Comparison of ENCODE assay signal across 10 mouse cellular contexts in genomic region chr11:21174396-21174795, GRCm38 (mm10).
DNase-seq lines count a peak whose midpoint lies in the region; ATAC-seq and TF ChIP-seq lines count a peak whose summit lies in the region.
"Had no signal": no experiment of that assay in that cellular context is flagged by ENCODE, and none has a peak within 500 bp of the region (broad histone marks: within the 10 kb centered on the region; RNA-seq: fewer than 3 reads in every experiment).

No protein-coding gene starts in this region.

- peak; percentile 32 to 41; a peak in 3 of 4 replicates for TF ChIP-seq EP300 in MEL (IDR thresholded peaks at IDR 0.05; ENCODE audit: low read depth in 1 of 2, low read length in 2 of 2)

- WGBS in limb, embryonic 10.5 days, result 39% methylated on average over 5 of the region's 5 CpGs
- 58% methylated on average over 5 of the region's 5 CpGs for WGBS in neural tube, embryonic 15.5 days

- peak; percentile 86 for ATAC-seq in granulocyte monocyte progenitor cell, adult 5-6 weeks (replicated peaks; ENCODE audit: poor library complexity, severe bottlenecking)
- ATAC-seq in neural tube, embryonic 15.5 days (ENCODE audit: low FRiP score), result no peak

- no peak for TF ChIP-seq POLR2A in MEL (IDR thresholded peaks at IDR 0.05; ENCODE audit: control insufficient read depth in 1 of 2, insufficient read depth in 1 of 2, low read depth in 1 of 2, low read length in 2 of 2, poor library complexity in 1 of 2)

- H3K4me3 ChIP-seq in MEL (ENCODE audit: control insufficient read depth in 1 of 2, insufficient read depth in 1 of 2, low read depth in 2 of 2, low read length in 2 of 2), result no peak overlapping the region
- H3K4me3 ChIP-seq in limb, embryonic 10.5 days, result no peak overlapping the region
- H3K4me3 ChIP-seq in neural tube, embryonic 15.5 days (replicated peaks), result no peak overlapping the region
- H3K4me3 ChIP-seq: heart, embryonic 15.5 days; neural tube, embryonic 12.5 days had no signal

- H3K4me2 ChIP-seq in neural tube, embryonic 15.5 days, result no peak overlapping the region
- H3K4me2 ChIP-seq: heart, embryonic 15.5 days; neural tube, embryonic 12.5 days had no signal

- no peak overlapping the region for H3K27ac ChIP-seq in MEL (ENCODE audit: control insufficient read depth, low read depth, low read length)
- 0 out of 2 replicates have a peak overlapping the region, but pooled peaks have one; percentile 50 for H3K27ac ChIP-seq in limb, embryonic 10.5 days
- H3K27ac ChIP-seq in neural tube, embryonic 15.5 days (replicated peaks), result no peak overlapping the region
- H3K27ac ChIP-seq: heart, embryonic 15.5 days; neural tube, embryonic 12.5 days had no signal

- no peaks in the 10 kb centered on the region for H3K9me3 ChIP-seq in MEL (replicated peaks; ENCODE audit: insufficient read depth, low read length)
- no peaks in the 10 kb centered on the region for H3K9me3 ChIP-seq in limb, embryonic 10.5 days (replicated peaks)
- H3K9me3 ChIP-seq in neural tube, embryonic 15.5 days (replicated peaks), result no peaks in the 10 kb centered on the region
- H3K9me3 ChIP-seq: heart, embryonic 15.5 days; neural tube, embryonic 12.5 days had no signal

- no peak for TF ChIP-seq CTCF in MEL (IDR thresholded peaks at IDR 0.05 in 2 of 3, conservative IDR thresholded peaks at IDR 0.05 in 1 of 3; ENCODE audit: control insufficient read depth in 1 of 3, insufficient read depth in 1 of 3, low read depth in 2 of 3, low read length in 3 of 3, poor library complexity in 1 of 3, severe bottlenecking in 1 of 3)

- peaks cover 0 to 37% of the 10 kb centered on the region in 2 experiments; a peak in 2 of 4 replicates for H3K36me3 ChIP-seq in MEL (ENCODE audit: control insufficient read depth in 1 of 2, insufficient read depth in 2 of 2, low read length in 2 of 2)
- H3K36me3 ChIP-seq in limb, embryonic 10.5 days, result no peaks in the 10 kb centered on the region
- H3K36me3 ChIP-seq in neural tube, embryonic 15.5 days, result no peaks in the 10 kb centered on the region
- H3K36me3 ChIP-seq: heart, embryonic 15.5 days; neural tube, embryonic 12.5 days had no signal

- no peak for TF ChIP-seq RAD21 in MEL (IDR thresholded peaks at IDR 0.05; ENCODE audit: low read depth, low read length)

- peaks cover 21 to 40% of the 10 kb centered on the region in 2 experiments for H3K4me1 ChIP-seq in MEL (ENCODE audit: control insufficient read depth in 1 of 2, insufficient read depth in 2 of 2, low read length in 2 of 2)
- peaks cover 5% of the 10 kb centered on the region for H3K4me1 ChIP-seq in limb, embryonic 10.5 days
- H3K4me1 ChIP-seq in neural tube, embryonic 15.5 days, result no peaks in the 10 kb centered on the region
- H3K4me1 ChIP-seq: heart, embryonic 15.5 days; neural tube, embryonic 12.5 days had no signal

- intact Hi-C loops in left cerebral cortex, postnatal 14 days (cut with DNase I), result no loop called here

- no peaks in the 10 kb centered on the region for H3K79me2 ChIP-seq in MEL (ENCODE audit: control insufficient read depth, insufficient read depth, low read length, poor library complexity)

- no peaks in the 10 kb centered on the region for H3K27me3 ChIP-seq in MEL (ENCODE audit: control insufficient read depth in 1 of 2, insufficient read depth in 2 of 2, low read length in 2 of 2)
- no peaks in the 10 kb centered on the region for H3K27me3 ChIP-seq in limb, embryonic 10.5 days (ENCODE audit: low read depth, poor library complexity, severe bottlenecking)
- H3K27me3 ChIP-seq in neural tube, embryonic 15.5 days (replicated peaks), result no peaks in the 10 kb centered on the region
- H3K27me3 ChIP-seq: heart, embryonic 15.5 days; neural tube, embryonic 12.5 days had no signal

- no peak overlapping the region for H3K9ac ChIP-seq in MEL (ENCODE audit: control insufficient read depth, low read depth, low read length, poor library complexity, severe bottlenecking)
- no peak overlapping the region for H3K9ac ChIP-seq in neural tube, embryonic 15.5 days (replicated peaks)
- H3K9ac ChIP-seq: heart, embryonic 15.5 days; neural tube, embryonic 12.5 days had no signal

- peak; percentile 29 for DNase-seq in gastrocnemius, postnatal 25 days
- DNase-seq in gastrocnemius, postnatal 10 days, result no peak
- DNase-seq in MEL (ENCODE audit: low read depth, low spot score), result peak; percentile 75
- DNase-seq in limb, embryonic 10.5 days (ENCODE audit: low spot score), result peak; percentile 43
- peak; percentile 38 for DNase-seq in ovary, postnatal 14 days (ENCODE audit: low spot score)
- DNase-seq in left cerebral cortex, postnatal 14 days (ENCODE audit: low spot score in 2 of 2), result no peak

TF ChIP-seq in MEL, 35 proteins besides CTCF, POLR2A, EP300 and RAD21:
- TF ChIP-seq ZKSCAN1 (IDR thresholded peaks at IDR 0.05; ENCODE audit: low read depth, low read length), result no peak
- TF ChIP-seq E2F4 (IDR thresholded peaks at IDR 0.05; ENCODE audit: borderline replicate concordance, low read depth, low read length), result no peak
- 0 out of 2 replicates have a peak, but pooled peaks have one; percentile 36 for TF ChIP-seq MYB (IDR thresholded peaks at IDR 0.05; ENCODE audit: low read depth, low read length)
- TF ChIP-seq BHLHE40 (IDR thresholded peaks at IDR 0.05; ENCODE audit: borderline replicate concordance, low read depth, low read length), result peak; percentile 80; the same call in 1 of the 2 replicates
- TF ChIP-seq ZNF384 (IDR thresholded peaks at IDR 0.05; ENCODE audit: low read depth, low read length), result 0 out of 2 replicates have a peak, but pooled peaks have one; percentile 34
- TF ChIP-seq TAL1 (IDR thresholded peaks at IDR 0.05; ENCODE audit: low read length), result no peak
- TF ChIP-seq ELF1 (IDR thresholded peaks at IDR 0.05; ENCODE audit: low read depth, low read length), result peak; percentile 54; the same call in 1 of the 2 replicates
- peak; percentile 81 for TF ChIP-seq ETS1 (IDR thresholded peaks at IDR 0.05; ENCODE audit: low read depth, low read length)
- TF ChIP-seq SIN3A (IDR thresholded peaks at IDR 0.05; ENCODE audit: low read length), result peak; percentile 25; the same call in 1 of the 2 replicates
- TF ChIP-seq MXI1 (IDR thresholded peaks at IDR 0.05; ENCODE audit: low read depth, low read length), result 0 out of 2 replicates have a peak, but pooled peaks have one; percentile 24
- TF ChIP-seq NRF1 (IDR thresholded peaks at IDR 0.05; ENCODE audit: insufficient read depth, low read depth, low read length, poor library complexity, severe bottlenecking), result no peak
- peak; percentile 76 for TF ChIP-seq MAX (IDR thresholded peaks at IDR 0.05; ENCODE audit: low read length)
- no peak for TF ChIP-seq CHD1 (IDR thresholded peaks at IDR 0.05; ENCODE audit: low read depth, low read length)
- peak; percentile 95 for TF ChIP-seq USF1 (IDR thresholded peaks at IDR 0.05; ENCODE audit: low read depth, low read length)
- TF ChIP-seq USF2 (IDR thresholded peaks at IDR 0.05; ENCODE audit: borderline replicate concordance in 1 of 2, insufficient read depth in 1 of 2, low read depth in 1 of 2, low read length in 2 of 2), result peak; percentile 66 to 75
- 0 out of 2 replicates have a peak, but pooled peaks have one; percentile 23 for TF ChIP-seq MAZ (IDR thresholded peaks at IDR 0.05; ENCODE audit: low read depth, low read length)

Comparison
In these comparisons a context has a peak if more than half of its experiments do, and no peak if none do; other contexts are left out.
1. DNase-seq: peak in gastrocnemius, postnatal 25 days (single experiment), MEL (single experiment), limb, embryonic 10.5 days (single experiment) and ovary, postnatal 14 days (single experiment); none in gastrocnemius, postnatal 10 days (single experiment) and left cerebral cortex, postnatal 14 days (0 of 2).